Mouse (Mus musculus): ENCODE results near the gene Tuft1.
"Not testable (repeated sequence)": the region's sequence is repeated elsewhere in the genome, so short reads cannot be mapped to it uniquely, and the experiment has no call there.

DNA sequence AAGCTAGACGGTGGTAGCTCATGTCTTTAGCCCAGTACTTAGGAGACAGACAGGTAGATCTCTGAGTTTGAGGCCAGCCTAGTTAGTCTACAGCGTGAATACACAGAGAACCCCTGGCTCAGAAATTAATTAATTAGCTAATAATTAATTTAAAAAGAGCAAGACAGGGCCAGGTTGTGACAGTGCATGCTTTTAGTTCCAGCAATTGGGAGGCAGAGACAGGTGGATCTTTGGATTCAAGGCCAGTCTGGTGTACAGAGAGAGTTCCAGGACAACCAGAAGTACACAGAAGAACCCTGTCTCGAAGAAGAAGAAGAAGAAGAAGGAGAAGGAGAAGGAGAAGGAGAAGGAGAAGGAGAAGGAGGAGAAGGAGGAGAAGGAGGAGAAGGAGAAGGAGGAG lies 30.0 kb upstream of the Tuft1 start:
- not testable (repeated sequence) for TF ChIP-seq MAFK (IDR thresholded peaks at IDR 0.05; ENCODE audit: insufficient read depth, low read depth, low read length); ZNF384 (IDR thresholded peaks at IDR 0.05; ENCODE audit: low read depth, low read length); CHD2 (IDR thresholded peaks at IDR 0.05; ENCODE audit: low read depth, low read length); HCFC1 (IDR thresholded peaks at IDR 0.05; ENCODE audit: borderline replicate concordance, insufficient read depth, low read length)
